Mouse (Mus musculus) frontal cortex, postnatal 25 days (tissue): ENCODE measurements around the gene Ttc3.
"Not testable (repeated sequence)": the region's sequence is repeated elsewhere in the genome, so short reads cannot be mapped to it uniquely, and the experiment has no call there.

Source experiments
- DNase-seq, 2 experiments: peaks; one replicate each; pipeline ENCODE4 v3.0.0; 2022; ENCODE audit warnings: low spot score in 2 of 2

Gene Ttc3

DNA sequence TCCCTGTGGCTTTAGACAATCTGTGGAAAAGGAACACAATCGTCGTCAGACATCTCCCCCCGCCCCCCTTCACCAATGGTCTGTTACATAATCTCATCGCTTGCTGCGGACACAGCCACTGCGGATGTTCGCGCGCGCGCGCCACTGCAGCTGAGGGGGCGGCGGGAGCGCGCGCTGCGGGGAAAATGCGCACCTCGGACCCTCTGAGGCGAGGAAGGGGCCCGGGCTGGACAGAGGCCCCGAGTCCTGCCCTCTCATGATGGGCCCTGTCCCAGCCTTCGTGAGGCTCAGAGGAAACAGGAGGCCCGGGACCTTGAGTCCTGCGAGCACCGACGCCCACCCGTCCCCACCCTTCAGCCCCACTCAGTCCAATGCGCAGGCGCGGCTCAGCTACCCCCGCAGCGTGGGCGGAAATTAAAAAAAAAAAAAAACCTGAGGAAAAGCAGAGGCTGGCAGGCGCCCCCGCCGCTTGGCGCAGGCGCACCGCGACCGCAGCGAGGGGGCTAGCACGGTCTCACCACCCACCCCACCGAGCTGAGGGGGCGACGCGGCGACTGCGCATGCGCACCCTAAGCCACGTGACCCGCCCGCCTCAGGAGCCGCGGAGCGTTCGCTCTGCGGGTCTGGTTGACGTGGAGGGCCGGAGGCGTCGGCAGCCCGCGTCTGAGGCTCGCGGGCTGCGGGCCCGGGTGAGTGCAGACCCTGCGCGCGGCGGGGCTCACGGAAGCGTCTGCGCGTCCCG lies at the start of gene Ttc3:
TSS of gene Ttc3 (plus strand) at position 446 of the 742 bp plus-strand sequence.
- DNase-seq: peak; percentile 77 to 94

- no peak for DNase-seq
These were observed 46.7 kb upstream of the Ttc3 start for GRCm38 (mm10) chr16:94323681-94324080.

DNA sequence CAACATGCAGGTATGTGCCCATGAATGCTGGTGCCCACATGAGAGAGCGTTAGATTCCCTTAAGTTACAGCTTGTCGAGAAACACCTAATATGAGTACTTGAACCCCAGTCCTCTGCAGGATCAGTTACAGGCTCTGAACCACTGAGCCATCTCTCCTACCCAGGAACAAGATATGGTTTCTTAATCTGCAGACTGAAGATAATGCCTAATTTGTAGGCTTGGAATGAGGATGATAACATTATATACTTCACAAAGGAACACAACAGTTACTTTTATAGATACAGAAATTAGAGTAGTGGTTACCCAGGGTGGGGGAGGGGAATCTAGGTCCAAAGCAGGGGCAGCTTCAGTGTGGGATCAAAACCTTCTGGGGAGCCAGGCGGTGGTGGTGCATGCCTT lies 44.4 kb upstream of the Ttc3 start:
- DNase-seq: no peak

- DNase-seq: no peak
These were observed 42.4 kb upstream of the Ttc3 start, which contains the start of gene Ripply3 for GRCm38 (mm10) chr16:94327781-94328711. TSS of gene Ripply3 (plus strand) at chr16:94328420.

DNA sequence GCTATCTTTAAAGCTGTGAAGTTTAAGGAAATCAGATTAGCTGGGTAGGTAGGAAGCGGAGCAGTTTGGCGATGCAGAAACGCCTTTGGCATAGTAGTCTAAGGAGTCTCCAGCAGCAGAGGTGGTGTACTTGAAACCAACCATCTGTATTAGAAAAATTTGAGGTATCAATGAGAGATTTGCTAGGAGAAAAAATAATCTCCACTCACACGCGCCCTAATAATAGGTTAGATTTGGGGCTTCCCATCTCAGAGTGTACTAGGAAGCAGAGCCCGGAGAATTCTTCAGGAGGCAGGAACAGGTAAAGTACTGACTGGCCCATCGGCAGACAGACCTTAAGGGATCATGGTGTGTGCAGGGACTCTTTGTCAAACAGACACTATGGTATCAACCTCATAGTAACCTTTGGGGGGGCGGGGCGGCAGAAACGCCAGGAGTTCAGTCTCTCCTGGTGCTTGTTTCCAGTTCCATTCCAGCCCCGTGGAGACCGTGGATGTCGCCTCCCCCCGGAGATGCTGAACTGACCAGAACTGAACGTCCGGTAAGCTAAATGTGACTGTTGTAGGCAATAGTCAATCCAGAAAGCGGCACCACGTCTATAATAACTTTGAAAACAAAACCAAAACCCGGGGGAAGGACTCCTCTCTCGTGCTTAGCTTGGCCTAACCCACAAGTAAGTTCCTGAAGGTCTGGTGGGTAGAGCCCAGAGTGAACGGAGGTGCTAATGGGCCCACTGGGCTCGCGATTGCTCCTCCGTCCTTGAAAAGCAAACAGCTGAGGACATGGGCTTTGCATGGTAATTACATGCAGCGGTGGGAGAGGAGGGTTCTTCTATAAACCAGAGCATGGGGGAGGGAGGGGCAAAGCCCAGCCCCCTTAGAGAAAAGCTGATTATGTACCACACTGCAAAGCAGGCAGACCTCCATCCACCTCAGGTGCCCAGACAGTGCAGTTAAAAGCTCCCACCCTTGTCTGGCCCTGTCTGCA lies 41.2 kb upstream of the Ttc3 start:
- no peak for DNase-seq

DNA sequence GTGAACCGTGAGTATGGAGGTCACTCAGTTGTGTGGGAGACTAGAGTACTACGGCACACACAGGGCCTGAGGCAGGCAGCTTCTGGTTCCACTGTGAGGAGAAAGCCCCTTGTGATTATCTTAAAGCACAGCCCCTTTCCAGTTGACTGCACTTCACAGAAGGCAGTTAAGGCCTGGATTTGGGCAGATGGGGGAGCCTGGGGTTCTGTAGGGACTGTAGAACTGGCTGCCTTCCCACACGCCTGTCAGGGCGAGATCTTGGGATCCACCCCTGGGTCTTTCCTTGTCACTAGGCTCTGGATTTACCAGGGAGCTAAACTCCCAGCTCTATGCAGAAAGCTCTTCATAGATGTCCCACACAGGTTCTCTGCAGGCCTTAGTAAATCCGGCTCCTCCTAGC lies 40.0 kb upstream of the Ttc3 start:
- no peak for DNase-seq

- DNase-seq: no peak
These were observed 39.1 kb upstream of the Ttc3 start for GRCm38 (mm10) chr16:94331233-94331885.

DNA sequence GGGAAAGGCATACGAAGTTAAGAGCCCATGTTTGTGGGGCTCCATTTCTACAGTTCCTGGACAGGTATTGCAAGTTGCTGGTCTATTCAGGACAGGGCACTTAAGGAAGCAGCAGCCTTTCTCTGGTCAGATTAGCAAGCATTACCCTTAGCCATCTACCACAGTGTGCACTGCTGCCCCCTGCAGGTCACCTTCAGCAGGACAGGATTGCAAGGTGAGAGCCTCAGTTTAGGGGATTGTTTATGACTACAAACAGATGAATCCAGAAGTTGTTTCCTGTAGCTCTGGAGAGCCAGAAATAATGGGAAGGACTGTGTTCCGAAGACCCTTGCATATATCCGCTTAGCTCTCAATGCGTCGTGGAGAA lies 38.5 kb upstream of the Ttc3 start:
- DNase-seq: no peak

- DNase-seq: no peak
These were observed 34.8 kb upstream of the Ttc3 start for GRCm38 (mm10) chr16:94335656-94336055.

- not testable (repeated sequence) for DNase-seq
These were observed 31.0 kb upstream of the Ttc3 start for GRCm38 (mm10) chr16:94339164-94340160.

GRCm38 (mm10) chr16:94345733-94346132 lies 24.7 kb upstream of the Ttc3 start:
- DNase-seq: no peak

- DNase-seq: no peak
These were observed 23.2 kb upstream of the Ttc3 start for GRCm38 (mm10) chr16:94347080-94347731.

DNA sequence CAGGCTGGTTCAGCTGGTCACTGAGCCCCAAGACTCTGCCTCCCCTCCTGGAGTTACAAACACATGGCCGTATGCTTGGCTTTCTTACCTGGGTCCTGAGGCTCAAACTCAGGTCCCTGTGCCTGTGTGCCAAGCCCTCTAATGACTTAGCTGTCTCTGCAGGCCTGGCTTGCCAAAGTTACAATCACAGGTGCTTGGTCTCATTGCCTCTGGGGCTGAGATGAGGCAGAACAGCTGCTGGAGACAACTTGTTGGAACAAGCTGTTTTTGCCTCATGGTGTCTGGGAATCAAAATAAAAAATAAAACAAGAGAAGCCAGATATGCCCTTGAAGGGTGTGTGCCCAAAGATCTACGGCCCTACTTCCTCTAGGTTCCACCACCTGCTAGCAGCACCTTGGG lies 21.6 kb upstream of the Ttc3 start:
- DNase-seq: no peak

- DNase-seq: no peak
These were observed 20.7 kb upstream of the Ttc3 start for GRCm38 (mm10) chr16:94349588-94350286.

DNA sequence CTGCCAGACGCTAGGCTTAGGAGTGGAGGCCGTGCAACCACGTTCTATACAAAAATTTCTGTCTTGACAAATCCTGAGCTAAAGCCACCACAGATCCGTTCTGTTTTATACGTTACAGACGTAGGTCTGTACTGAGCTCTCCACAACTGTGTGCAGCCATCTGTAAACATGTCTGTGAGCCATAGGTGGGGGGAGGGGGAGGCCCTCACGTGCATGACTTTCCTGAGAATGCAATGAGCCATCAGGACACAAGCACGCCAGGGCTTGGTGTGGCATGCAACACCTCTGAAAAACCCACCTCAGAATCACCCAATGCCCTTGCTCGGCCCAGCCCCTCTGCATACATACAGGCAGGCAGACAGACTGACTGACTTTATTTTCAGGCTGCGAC lies 20.1 kb upstream of the Ttc3 start:
- no peak for DNase-seq

DNA sequence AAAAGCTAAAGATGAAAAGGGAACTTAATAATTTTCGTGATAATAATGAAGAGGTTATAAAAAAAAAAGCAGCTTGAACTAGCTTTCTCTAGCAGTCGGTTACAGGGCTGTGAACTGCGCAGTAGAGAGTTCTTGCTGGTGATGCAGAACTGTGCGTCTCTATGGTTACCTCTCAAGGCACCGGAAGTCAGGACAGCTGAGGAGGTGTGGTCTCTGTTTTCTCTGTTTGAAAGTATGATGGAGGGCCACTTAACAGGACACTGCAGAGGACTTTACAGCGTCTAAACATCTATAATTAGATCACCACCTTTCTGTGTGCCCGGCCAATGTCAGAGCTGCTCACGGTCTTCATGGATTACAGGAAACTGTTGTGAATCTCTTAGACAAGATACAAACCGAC lies 16.0 kb upstream of the Ttc3 start:
- no peak for DNase-seq

GRCm38 (mm10) chr16:94356046-94356445 lies 14.4 kb upstream of the Ttc3 start:
- no peak for DNase-seq

DNA sequence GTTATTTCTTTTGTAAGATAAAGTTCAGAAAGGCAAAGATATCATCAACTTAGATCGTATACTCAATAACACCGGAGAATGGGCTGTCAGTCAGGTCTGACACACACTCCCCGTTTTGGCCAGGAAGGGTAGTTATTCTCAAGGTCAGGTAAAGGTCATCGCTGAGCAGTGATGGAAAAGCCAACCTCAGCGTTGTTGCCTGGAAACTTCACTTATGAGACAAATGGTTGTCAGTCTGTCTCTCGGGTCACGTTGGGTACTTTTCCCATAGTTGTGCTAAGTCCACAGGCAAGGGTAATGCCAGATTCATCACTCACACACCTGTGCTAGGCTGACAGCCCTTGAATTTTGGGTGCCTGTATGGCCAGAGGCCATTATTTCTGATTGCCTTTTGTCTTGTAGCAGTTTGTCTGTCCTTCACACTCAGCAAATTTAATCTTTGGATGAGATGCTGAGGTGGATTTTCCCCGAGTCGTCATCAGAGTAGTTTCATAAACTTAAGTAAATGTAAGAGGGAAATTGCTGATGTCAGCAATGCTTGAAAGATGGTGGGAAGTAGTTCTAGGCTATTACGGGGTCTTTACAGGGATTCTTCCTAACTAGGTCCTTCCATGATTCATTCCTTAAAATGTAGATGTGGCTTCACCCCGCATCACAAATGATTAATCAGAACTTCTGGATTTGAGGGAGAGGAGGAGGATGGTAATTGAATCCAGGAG lies 13.5 kb upstream of the Ttc3 start:
- no peak for DNase-seq
